Mouse (Mus musculus): Measurements from ENCODE around the gene Phykpl. TPM values are rescaled to one million over a fixed set of nuclear protein-coding genes. Genes with fewer than 3 reads are reported as not detected.
"Not testable (repeated sequence)": the region's sequence is repeated elsewhere in the genome, so short reads cannot be mapped to it uniquely, and the experiment has no call there.

Phykpl gene
- total RNA-seq, 2 experiments from 2014 or later: 10.5 to 12.1 TPM

DNA sequence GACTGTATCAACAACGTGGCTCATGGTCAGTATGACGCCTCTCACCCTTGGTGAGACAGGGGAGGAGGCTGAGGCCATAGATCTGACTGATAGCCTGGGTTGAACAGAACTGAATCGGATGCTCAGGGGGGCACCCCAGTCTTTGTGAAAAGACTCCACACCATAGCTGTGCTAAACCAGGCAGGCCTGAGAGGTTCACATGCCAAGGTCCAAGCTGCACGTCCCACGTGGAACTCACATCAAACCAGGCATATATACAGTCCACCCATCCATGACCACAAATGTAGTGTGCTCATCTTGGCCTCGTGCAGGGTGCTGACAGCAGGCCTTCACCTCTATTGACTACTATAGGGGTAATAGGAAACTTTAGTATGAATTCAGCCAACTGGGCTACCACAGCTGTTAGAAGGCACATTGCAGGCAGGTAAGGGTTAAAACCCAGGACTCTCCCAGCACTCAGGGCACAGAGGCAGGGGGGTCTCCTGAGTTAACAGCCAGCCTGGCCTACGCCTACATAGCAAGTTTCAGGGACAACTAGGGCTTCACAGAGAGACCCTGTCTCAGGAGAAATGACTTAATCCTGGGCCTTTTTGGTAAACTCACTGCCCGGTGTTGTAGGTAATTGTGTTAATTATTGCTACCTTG, 1.2 kb downstream of the Phykpl start:
- intact Hi-C loops (cut with DNase I): no loop called here
- no peak for DNase-seq

- intact Hi-C loops (cut with DNase I): no loop called here
- no peak for DNase-seq
These were observed 1.9 kb downstream of the Phykpl start for GRCm38 (mm10) chr11:51586411-51586810.

GRCm38 (mm10) chr11:51587059-51587458, 2.5 kb downstream of the Phykpl start:
- DNase-seq: no peak
- intact Hi-C loops (cut with DNase I): no loop called here

DNA sequence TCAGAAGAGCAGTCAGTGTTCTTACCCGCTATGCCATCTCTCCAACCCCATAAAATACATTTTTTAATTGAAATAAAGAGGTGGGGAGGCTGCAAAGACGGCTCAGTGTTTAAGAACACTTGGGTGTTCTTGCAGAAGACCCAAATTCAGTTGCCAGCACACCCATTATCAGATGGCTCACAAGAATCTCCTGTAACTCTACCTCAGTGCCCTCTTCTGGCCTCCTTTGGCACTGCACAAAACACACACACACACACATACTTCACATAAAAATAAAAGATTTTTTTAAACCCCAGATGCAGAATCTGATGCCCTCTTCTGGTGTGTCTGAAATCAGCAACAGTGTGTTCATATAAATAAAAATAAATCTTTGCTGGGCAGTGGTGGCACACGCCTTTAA, 4.3 kb downstream of the Phykpl start:
- intact Hi-C loops (cut with DNase I): no loop called here
- DNase-seq: no peak

- DNase-seq: no peak
- intact Hi-C loops (cut with DNase I): no loop called here
These were observed 5.4 kb downstream of the Phykpl start for GRCm38 (mm10) chr11:51590002-51590401.

- no peak for DNase-seq
- intact Hi-C loops (cut with DNase I): no loop called here
These were observed 6.6 kb downstream of the Phykpl start for GRCm38 (mm10) chr11:51591168-51591567.

DNA sequence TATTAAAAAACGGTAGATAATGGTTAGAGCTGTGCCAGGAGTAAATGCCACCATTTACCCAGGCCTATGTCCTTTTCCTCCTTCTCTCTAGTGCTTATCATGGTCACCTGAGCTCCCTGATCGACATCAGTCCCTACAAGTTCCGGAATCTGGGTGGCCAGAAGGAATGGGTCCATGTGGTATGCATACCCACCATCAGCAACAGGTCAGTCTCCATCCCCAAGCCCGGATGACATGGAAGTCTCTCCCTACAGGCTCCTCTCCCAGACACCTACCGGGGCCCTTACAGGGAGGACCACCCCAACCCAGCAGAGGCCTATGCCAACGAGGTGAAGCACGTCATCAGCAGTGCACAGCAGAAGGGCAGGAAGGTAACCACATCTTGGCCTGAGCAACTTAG, 7.4 kb downstream of the Phykpl start:
- intact Hi-C loops (cut with DNase I): no loop called here
- no peak for DNase-seq

DNA sequence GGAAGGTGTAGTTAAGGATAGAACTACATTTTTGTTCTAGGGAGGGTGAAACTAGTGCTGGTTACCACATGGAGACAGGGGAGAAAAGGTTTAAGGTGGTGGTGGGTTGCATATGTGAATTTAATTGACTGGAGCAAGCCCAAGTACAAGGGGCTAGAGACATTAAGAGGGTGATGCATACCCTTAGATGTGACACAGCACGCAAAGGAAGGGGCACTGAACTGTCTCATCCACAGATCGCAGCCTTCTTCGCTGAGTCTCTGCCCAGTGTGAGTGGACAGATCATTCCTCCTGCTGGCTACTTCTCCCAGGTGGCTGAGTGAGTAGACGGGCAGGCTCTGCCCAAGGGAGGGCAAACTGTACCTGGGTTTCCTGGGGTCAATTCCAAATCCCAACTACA, 8.8 kb downstream of the Phykpl start:
- DNase-seq: no peak
- intact Hi-C loops (cut with DNase I): no loop called here

DNA sequence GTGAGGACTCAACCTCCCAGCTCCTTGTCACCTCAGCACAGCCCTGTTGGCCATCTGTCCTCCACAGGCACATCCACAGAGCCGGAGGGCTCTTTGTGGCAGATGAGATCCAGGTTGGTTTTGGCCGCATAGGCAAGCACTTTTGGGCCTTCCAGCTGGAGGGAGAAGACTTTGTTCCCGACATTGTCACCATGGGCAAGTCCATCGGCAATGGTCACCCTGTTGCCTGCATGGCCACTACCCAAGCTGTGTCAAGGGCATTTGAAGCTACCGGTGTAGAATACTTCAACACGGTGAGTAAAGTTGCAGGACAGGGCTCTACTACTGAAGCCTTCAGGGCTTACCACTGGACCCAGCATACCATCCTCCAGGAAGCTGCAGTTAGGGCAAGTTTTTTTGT, 9.3 kb downstream of the Phykpl start:
- DNase-seq: no peak
- intact Hi-C loops (cut with DNase I): no loop called here

DNA sequence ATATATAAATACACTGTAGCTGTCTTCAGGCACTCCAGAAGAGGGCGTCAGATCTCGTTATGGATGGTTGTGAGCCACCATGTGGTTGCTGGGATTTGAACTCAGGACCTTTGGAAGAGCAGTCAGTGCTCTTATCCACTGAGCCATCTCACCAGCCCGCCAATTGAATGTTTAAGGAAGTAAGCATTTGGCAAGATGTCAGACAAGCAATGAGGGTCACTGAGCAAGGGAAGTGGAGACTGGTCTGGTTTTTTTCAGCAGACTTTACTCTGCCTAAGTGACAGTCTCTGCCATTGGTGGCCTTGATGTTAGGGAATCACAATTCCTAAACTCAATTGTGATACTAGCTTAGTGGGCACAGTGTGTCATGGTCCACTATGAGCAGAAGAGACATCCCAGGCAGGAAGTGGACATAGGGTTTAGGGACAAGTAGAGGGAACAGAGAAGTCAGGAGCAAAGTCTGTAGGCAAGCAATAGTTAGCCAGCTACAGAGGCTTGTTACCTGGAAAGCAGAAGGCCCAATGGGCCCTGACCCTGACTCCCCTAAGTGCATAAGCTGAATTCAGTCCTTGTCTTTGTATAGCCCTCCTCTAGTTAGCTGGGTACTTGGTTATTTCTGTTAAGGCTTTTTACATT, 10.3 kb downstream of the Phykpl start:
- intact Hi-C loops (cut with DNase I): no loop called here
- no peak for DNase-seq

DNA sequence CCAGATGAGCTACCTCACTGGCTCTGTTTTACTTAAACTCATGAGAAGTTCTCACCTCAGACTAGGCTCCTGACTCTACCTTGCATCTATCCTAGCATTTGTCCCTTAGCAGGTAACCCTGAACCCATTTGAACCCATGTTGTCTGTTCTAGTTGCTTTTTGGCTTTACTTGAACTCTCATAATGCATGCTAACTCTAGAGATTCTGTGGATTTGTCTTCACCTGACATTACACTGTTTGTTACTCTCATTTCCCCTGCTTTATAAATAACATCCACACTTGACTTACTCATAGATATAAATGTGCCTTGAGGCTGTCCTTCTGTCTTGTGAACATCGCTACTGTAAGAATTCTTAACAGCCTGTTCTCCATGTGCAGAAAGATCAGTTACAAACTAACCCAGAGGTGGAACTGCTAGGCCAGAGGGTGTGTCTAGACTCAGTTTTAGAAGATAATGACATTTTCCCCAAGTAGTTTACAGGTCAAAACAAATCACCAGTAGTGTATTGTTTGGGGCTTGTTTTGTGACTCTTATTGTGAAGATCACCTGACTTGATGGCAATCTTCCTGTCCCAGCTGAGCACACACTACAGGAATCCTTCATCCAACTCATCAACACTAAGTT, 11.0 kb downstream of the Phykpl start:
- intact Hi-C loops (cut with DNase I): no loop called here
- DNase-seq: no peak

DNA sequence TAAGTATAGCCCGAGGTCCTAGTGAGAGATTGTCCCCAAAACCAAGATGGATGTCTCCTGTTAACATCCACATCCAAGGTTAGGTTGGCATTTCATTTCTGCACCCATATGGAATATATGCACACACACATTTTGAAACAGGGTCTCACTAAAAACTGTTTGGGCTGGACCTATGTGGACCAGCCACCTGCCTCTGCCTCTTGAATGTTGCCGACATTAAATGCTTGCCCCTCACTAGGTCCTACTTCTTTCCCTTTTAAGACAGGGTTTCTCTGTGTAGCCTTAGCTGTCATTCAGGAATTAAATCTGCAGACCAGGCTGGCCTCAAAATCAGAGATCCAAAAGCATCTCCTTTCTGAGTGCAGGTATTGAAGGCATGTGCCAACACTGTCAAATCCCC, 13.0 kb downstream of the Phykpl start:
- intact Hi-C loops (cut with DNase I): no loop called here
- no peak for DNase-seq

DNA sequence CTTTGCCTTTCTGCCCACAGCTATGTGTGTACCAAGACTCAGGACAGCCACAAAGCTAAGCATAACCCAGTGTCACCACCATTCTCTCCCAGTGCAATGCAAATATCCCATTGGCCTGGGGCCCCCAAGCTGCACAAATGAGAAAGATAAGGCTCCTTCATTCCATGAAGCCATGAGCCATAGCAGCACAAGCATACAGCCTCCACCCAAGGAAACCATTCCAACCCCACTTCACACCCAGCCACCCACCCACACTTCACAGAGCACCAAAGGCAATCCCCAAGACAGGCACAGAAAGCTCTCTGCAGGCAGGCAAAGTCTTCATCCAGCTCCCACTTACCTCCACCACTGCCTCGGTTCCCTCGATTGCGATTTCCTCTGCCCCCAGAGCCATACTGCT, 17.7 kb downstream of the Phykpl start:
- DNase-seq: no peak
- intact Hi-C loops (cut with DNase I): no loop called here

GRCm38 (mm10) chr11:51605602-51606446, 21.3 kb downstream of the Phykpl start:
- intact Hi-C loops (cut with DNase I): no loop called here

GRCm38 (mm10) chr11:51606447-51607095, 22.0 kb downstream of the Phykpl start, which contains the start of gene Hnrnpab:
Hnrnpab (minus strand) TSS chr11:51606847.
- DNase-seq: peak; percentile 98 to 99

More at GRCm38 (mm10) chr11:51605602-51606446, 21.3 kb downstream of the Phykpl start:
- peak; percentile 91 to 93 for DNase-seq

DNA sequence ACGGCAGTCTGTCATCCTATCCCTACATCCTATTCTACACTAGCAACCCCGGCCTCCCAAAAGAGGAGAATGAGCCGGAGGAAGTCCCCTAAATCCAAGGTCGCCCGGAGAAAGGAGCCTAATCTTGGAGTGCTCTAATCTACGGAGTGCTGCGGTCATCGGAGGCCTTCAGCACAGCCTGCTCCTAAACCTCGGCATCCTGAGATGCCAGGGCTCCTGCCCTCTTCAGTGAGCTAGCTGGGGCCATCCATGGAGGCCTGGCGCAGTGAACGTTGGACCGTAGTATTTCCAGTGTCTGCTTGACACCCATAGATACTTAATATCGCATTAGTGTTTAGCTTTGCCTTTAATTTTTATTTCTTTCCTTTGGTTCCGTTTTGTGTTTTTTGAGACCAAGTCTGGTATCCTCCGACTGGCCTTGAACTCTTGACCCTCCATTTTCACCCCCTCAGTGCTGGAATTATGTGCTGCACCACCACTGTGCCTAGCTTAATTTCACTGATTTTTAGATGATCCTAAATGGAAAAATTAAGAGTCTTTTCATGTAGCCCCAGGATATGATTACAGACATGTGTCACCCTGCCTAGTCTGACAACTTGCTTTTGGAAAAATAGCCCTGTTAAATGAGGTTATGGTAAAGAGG, 22.7 kb downstream of the Phykpl start:
- intact Hi-C loops (cut with DNase I): no loop called here
- no peak for DNase-seq

More at GRCm38 (mm10) chr11:51606447-51607095, 22.0 kb downstream of the Phykpl start, which contains the start of gene Hnrnpab:
- intact Hi-C loops (cut with DNase I): no loop called here

GRCm38 (mm10) chr11:51609266-51609909, 24.8 kb downstream of the Phykpl start:
- no peak for DNase-seq
- intact Hi-C loops (cut with DNase I): no loop called here

DNA sequence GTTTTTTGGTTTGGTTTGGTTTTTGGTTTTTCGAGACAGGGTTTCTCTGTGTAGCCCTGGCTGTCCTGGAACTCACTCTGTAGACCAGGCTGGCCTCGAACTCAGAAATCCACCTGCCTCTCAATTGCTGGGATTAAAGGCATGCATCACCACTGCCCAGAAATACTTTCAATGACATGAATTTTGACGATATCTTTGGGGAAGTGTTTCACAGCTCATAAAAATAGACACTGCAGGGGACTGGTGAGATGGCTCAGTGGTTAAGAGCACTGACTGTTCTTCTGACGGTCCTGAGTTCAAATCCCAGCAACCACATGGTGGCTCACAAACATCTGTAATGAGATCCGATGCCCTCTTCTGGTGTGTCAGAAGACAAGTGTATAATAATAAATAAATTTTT, 25.4 kb downstream of the Phykpl start:
- intact Hi-C loops (cut with DNase I); DNase-seq: not testable (repeated sequence)

- intact Hi-C loops (cut with DNase I): no loop called here
- no peak for DNase-seq
These were observed 29.7 kb downstream of the Phykpl start for GRCm38 (mm10) chr11:51614256-51614655.

GRCm38 (mm10) chr11:51615129-51615528, 30.6 kb downstream of the Phykpl start:
- peak; percentile 21 to 45 for DNase-seq
- intact Hi-C loops (cut with DNase I): no loop called here
